Mouse (Mus musculus): ENCODE data around the gene Tsr1.

The Tsr1 gene

DNA sequence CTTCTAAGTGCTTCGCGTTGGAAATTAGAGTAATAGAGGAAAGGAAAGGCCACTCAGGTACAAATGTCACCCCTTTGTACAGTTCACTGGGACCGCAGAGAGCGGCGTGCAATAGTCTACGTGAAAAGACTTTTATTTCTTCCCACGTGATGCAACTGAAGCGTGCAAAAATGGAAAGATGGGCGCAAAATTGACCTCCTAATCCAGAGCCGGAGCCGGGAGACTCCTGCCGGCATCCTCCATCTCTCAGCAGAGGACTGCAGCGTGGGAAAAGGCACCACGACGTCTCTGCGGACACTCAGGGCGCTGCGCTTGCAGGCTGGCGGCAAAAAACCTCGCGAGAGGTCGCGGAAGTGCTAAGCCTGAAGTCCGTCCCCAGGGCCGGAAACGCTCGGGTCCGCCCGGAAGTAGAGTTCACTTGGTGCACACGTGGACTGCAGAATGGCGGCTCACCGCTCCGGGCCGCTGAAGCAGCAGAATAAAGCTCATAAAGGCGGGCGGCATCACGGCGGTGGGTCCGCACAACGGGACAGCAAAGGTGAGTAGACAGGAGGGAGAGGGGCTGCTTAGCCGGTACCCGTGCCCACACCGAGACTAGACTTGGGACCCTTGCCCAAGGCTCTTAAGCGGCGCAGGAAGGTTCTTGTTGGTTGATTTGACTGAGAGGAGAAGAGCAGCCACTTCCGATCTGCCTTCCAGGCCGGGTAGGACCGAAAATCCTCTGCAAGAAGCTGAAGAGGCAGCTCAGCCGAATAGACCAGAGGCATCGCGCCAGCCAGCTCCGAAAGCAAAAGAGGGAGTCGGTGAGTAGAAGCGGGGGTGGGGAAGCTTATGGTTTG lies at the start of gene Tsr1:
Gene Tsr1 (plus strand): TSS at position 394 of the 839 bp plus-strand sequence.
- DNase-seq (ENCODE audit: low read depth, low spot score) = peak; percentile 93

DNA sequence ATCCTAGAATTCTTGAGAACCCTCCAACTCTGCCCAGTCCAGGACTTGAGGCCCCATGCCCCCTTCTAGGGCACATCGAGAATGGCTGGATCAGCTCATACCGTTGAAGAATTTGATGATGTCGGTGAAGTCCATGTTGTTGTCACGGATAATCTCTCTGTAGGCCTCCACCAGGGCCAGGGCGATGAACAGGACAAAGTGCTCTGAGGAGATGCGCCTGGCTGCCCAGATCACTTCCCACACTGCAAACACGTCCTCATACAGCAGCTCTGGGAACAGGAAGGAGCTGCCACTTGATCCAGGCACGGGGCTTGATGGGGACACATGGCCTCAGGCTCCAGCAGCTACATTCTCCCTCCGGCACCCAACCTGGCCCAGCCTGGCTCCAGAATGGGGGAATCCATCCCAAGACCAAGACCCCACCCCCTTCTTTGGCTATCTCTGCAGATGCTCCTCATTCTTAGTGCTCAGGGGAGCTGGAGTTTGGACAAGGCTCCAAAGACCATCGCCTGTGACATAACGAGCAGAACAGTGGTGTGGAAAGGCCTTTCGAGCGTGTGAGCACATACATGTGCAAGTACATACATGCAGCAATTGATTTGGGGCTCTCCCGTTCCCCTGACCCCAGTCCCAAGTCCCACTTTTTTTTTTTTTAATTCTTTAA lies 46.7 kb upstream of the Tsr1 start:
- DNase-seq (ENCODE audit: low read depth, low spot score) = no peak

DNA sequence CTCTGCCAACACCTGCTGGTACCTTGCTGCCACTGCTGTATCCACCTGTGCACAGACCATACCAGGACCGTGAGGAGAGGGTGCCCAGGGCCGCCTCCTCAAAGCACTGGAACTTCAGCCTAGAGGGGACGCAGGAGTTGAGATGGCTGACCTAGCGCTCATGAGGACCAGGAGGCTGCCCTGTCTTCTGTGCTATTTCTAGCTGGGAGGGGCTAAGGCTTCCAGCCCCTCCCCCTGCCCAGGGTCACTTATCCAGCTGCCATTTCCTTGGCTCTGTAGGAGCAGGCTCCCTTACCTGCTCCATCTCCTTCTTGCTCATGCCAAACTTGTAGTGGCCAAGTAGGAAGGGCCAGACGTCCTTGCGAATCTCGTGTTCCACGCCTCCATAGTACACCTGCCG lies 40.1 kb upstream of the Tsr1 start:
- no peak for DNase-seq (ENCODE audit: low read depth, low spot score)

DNA sequence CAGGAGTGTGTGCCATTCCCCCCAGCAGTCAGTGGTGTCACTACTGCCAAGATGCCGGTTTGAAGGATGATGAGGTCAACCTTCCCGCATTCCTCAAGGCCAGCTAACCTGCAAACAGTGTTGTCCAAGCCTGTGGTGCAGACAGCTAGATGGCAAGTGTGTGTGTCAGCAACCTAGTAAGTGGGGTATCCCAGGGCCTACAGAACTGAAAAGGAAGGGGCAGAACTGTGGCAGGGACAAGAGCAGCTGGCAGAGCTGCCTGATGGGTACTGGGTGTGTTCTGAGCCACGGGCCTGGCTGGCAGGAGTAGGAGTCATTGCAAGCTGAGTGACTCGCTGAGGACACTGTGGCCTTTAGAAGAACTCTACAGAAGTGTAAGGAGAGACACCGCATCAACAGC lies 35.7 kb upstream of the Tsr1 start:
- no peak for DNase-seq (ENCODE audit: low read depth, low spot score)

DNA sequence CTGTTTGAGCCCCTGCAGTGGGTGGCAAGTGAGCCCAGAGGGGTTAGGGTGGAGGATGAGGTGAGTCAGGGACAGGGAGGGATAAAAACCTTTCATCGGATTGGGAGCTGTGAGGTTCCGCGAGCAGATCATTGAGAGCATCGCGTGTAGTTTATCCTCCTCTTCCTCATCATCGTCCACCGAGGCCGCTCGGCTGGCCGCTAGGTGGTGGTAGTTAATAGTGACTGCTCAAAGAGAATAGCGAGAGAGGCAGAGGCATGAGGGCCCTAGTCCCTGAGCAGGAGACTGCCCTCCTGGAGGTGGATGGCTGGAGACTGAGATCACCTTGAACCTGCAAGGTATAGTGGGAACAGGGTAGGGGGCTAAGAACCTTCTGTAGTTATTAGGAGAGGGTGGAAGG lies 34.4 kb upstream of the Tsr1 start:
- no peak for DNase-seq (ENCODE audit: low read depth, low spot score)

DNA sequence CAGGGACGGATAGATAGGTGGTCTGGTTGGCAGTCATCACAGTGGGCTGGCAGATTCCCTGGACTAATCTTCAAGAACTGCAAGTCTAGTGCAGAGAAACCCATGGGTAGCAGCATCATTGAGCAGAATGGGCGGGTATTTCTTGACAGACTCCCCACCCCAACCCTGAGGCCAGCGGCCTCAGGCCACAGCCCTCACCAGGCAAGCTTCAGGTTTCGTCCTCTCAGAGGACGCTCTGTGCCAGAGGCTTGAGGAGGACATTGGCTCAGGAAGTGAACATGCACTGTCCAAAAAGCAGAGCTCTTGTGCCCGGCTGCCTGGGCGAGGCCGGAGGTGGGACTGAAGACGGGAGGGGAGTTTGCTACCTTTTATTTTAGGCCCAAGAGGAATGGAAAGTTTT lies 33.5 kb upstream of the Tsr1 start:
- peak; percentile 71 for DNase-seq (ENCODE audit: low read depth, low spot score)

DNA sequence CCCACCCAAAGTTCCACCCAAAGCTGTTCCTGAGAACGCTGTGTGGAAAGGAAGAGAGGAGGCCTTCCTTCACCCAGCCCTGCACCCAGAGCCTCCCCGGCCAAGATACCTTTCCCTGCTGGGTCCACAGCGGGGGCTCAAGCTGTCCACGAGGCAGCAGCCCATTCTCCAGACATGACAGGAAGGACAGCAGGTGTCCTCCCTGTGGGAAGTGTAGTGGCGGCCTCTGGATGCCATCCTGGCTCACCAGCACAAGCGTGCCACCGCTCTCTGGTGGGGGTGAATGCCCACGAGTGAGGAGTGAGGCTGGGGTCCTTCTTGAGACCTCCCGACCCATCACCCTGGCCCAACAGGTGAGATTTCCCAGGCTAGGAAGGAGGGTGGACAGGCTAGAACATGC lies 32.6 kb upstream of the Tsr1 start:
- no peak for DNase-seq (ENCODE audit: low read depth, low spot score)

DNA sequence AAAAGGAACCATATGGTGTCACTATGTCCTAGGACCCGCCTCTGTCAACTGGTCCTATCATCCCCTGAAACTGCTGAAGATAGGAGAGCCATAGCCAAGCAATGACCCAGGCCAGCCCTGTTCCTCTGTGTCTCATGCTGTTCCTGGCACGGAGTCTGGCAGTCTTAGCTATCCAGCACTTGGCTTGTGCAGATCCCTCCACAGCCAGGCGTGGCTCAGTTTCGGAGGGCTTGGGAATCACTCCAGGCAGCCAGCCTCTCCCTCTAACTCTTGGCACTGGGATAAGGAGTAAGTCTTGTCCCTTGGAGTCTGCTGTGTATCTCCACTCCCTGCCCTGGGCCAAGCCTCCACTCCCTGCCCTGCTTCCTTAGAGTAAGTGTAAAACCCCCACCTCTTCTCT lies 31.2 kb upstream of the Tsr1 start:
- peak; percentile 97 for DNase-seq (ENCODE audit: low read depth, low spot score)

DNA sequence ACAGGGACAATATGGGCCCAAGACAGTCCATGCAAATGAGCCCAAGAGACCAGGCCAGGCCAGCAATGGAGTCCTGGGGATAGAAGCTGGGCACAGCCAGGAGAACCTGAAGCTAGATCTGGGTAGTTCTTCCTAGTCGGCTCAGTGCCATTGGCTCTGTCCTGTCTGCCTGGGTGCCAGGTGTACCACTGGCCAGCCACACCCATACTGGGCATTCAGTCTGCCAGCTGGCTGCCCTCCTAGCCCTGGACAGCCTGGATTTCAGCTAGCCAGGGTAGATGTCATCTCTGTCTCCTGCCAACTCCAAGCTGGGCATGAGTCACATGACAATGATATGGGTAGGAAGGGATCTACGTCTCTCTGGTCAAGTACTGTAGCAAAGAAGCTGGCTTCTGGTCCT lies 30.7 kb upstream of the Tsr1 start:
- DNase-seq (ENCODE audit: low read depth, low spot score) = peak; percentile 96

DNA sequence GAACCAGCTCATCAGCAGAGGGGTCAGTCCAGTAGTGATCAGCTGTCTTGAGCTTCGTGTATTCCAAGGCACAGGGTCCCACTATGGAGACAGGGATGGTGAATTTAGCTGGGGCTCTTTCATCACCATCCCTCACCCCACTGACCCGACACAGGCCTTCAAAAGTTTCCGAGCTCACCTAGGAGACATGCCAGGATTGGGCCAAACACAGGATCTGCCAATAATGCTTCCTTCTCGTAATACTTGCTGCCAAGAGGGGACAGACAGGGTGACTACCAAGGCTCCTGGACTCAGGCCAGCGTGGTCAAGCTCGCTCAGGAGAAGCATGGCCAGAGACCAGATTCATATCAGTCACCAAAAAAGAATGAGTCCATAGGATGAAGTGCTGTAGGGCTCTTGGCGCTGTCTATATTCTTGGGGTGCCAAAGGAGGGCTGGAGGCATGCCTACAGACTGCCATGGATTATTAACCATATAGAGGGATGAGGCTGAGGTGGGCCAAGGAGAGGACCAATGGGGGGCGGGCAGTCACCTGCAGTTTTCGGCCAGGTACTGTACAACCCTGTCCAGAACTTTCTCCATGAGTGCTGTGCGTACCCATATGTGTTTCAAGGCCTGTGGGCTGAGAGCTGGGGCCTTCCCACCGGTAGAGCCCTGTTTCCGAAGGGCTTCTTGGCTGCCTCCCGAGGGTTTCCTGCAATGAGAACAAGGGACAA lies 29.7 kb upstream of the Tsr1 start:
- DNase-seq (ENCODE audit: low read depth, low spot score) = no peak

DNA sequence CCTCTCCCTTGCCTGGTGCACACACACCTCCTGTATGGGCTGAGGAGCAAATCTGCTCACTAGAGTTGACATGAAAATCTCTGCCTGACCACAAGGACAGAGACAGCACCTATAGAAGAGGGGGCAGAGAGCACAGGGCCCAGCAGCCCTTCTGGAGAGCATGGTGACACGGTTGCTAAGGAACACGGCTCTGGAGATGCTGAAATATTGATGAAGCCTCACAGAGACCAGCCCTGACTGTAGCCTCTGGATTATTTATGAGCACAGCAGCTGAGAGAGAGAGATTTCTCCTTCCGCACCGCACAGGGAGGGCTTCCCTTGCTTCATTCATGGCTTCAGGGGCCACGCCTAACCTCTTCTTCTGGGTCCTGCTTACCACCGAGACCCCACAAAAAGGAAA lies 28.3 kb upstream of the Tsr1 start:
- DNase-seq (ENCODE audit: low read depth, low spot score) = no peak

DNA sequence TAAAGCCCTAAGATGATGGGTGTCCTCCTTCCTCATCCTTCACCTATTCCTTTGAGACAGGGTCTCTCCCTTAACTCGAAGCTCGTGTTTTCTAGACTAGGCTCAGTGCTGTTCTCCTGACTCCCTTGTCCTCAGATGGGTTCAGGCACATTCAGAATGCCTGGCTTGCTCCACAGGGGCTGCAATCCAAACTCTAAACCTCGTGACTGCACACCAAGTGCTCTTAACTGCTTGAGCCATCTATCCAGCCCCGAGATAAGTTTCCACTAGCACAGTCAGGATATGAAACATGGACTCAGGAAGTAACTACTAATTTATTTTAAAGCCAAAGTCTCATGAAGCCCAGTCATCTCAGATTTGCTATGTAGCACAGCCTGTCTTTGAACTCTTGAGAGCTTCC lies 27.3 kb upstream of the Tsr1 start:
- peak; percentile 81 for DNase-seq (ENCODE audit: low read depth, low spot score)

DNA sequence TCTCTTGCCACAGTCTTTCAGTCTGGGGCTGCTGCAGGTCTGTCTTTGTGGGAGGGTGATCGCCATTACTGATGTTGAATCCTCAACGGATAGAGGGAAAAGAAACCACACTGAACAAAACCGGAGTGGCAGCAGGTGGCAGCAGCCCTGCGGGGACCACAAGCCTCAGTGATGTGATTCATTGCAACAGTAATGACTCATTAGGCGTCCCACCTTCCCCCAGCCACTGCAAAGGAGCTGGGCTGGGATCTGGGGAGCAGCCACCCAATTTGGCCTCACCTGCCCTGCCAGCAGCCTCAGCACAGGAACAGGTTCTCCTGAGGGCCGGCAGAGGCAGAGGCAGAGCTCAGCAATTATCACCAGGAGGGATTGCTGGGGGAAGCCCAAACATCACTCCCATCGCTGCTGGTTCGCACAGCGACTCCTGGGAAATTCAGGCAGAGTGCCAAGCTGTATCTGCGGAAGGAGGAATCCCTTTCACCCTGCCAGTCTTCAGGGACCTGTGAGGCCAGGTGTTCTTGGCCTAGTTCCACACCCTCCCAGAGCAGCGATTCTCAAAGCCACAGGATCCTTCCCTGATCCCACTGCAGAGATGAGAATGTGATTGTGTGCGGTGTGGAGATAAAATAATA lies 26.8 kb upstream of the Tsr1 start:
- no peak for DNase-seq (ENCODE audit: low read depth, low spot score)

DNA sequence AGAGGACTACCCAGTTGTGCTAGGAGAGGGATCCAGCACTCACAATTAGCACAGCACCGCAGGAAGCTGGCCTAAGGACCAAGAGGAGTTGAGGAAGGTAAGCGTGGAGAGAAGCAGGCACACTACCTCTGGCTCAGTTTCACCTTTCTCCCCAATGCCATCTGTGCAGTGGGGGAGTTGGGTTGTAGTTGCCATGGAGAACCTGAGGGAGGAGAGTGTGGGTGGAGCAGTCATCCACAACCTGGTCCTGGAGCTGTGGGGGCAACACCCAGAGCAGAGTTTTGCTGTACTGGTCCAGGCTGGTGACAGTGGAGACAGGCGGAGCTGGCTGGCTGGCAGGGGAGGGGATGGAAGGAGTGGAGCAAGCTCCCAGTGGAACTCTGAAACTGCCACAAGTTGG lies 23.2 kb upstream of the Tsr1 start:
- DNase-seq (ENCODE audit: low read depth, low spot score) = no peak

DNA sequence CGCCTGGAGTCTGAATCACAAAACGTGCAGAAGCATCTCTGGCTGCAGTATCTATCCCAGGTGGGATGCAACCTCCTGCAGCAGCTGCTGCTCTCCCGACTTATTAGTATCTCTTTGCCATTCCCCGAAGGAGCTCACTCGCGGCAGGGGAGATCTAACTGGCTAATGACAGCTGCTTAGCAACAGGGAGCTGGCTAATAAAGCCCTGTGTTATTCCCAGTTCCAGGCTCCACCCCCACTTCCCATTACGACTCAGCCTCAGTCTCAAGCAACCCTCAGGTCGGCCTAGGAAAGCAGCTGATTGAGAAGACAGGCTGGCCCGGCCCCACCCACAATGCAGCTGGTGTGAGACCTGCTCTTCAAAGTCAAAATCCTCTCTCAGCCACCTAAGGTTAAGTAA lies 21.1 kb upstream of the Tsr1 start:
- no peak for DNase-seq (ENCODE audit: low read depth, low spot score)

DNA sequence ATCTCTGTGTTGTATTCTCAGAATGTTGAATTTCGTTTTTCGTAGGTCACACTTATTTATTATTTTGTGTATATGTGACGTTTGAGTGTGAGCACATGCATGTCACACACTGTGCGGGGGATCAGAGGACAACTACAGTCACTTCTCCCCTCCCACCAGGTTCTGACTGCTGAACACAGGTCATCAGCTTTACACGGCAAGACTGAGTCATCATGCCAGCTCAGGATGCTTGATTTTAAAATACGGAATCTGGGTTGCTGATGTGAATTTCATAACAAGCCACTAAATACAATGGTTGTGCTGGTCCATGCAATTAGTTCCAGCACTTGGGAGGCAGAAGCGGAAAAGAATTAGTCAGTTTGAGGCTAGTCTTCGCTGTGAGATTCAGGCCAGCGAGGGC lies 16.9 kb upstream of the Tsr1 start:
- no peak for DNase-seq (ENCODE audit: low read depth, low spot score)

DNA sequence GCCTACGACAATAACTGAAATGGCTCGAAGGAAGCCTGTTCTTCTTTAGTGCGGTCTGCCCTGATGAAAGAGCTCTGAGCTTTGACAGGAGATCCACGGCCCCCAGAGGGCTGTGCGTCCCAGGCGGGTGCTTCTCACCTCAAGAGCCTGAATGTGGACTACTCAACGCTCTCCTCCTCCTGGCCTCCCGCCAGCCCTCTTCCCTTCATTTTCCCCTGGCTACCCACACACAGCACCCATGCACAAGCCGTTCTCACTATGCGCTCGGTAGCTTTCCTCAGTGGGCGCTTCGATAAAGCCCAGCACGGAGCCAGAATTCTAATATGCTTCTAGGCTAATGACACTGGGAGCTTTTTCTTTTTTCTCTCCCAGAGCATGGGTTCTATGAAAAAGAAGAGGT lies 15.9 kb upstream of the Tsr1 start:
- DNase-seq (ENCODE audit: low read depth, low spot score) = no peak

DNA sequence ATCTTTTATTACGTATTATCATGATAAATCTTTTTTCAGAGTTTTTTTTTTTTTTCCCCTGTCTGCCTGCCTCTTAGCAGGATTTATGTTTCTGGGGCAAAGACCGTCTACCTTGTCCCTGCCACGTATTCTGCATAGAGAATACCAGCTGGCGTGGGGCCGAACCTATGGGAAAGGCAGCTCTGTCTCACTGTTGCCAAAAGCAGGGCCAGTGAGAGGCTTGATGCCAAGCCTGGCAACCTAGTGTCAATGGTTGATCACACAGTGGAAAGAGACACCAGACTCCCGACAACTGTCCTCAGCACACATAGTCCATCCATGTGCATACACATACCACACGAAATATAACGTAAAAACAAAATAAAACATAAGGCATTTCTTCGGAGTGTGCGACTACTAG lies 14.8 kb upstream of the Tsr1 start:
- no peak for DNase-seq (ENCODE audit: low read depth, low spot score)

DNA sequence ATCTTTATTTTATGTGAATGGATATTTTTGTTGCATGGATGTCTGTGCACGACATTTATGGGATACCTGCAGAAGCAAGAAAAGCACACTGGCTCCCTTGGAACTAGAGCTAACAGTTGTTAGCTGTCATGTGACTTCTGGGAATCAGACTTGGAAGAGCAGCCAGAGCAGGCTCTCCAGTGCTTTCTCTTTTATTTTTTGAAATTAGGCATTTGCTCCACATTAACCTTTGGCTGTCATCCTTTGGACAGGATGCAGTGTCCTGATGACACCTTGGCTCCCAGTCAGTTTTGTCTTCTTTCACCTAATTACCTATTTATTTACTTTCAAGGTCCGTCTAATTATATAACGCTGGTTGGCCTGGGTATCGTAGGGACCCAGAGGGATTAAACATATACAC lies 3.3 kb upstream of the Tsr1 start:
- DNase-seq (ENCODE audit: low read depth, low spot score) = peak; percentile 35

DNA sequence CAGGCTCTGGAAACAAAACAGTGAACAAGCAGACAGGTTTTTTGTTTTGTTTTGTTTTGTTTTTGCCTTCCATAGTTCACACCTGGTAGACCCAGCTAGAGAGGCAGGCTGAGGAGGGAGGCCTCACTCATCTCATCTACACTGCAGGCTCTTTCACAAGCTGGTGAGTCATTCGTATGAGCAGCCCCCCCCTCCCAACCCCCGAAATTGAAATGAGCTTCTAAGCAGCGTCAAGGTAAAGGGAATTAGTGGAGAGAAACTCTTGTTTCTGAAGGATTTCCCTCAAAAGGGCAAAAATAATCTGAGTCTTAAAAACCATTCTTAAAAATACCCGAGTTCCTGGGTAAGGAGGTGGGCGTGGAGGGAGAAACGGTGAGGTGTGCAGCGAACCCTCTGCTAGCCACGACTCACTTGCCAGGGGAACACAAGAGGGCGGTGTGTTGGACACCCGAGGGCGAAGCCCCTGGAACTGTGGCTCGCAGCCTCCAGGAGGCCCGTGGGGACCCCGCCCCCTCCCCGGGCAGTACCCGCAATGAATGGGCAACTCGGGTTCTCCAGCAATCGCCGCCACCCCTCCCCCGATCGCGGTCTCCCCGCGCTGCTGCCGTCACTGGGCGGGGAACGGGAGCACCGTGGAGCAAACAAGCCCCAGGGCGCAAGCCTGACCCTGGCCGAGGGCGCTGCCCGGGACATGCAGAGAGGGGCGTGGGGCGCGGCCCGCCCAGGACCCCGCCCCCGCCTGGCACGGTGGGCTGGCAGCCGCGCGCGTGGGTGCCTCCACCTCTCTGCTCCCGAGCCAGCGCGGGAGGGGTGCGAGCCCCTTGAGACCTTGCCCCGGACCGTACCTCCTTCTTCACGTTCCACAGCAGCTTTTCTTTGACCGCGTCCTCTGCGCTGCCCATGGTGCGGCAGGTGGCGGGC lies 1.6 kb upstream of the Tsr1 start:
- DNase-seq (ENCODE audit: low read depth, low spot score) = peak; percentile 18
